Mouse (Mus musculus): ENCODE data around the gene Gpr89. TPM values are rescaled to one million over a fixed set of nuclear protein-coding genes. Genes with fewer than 3 reads are reported as not detected.

Gpr89 gene
- 10 to 100 TPM in 1 of 2 experiments, 1 to 10 TPM in 1; 9.1 to 11.7 TPM for polyA plus RNA-seq (2012; fragmentation: generic; extraction: Trizol)

DNA sequence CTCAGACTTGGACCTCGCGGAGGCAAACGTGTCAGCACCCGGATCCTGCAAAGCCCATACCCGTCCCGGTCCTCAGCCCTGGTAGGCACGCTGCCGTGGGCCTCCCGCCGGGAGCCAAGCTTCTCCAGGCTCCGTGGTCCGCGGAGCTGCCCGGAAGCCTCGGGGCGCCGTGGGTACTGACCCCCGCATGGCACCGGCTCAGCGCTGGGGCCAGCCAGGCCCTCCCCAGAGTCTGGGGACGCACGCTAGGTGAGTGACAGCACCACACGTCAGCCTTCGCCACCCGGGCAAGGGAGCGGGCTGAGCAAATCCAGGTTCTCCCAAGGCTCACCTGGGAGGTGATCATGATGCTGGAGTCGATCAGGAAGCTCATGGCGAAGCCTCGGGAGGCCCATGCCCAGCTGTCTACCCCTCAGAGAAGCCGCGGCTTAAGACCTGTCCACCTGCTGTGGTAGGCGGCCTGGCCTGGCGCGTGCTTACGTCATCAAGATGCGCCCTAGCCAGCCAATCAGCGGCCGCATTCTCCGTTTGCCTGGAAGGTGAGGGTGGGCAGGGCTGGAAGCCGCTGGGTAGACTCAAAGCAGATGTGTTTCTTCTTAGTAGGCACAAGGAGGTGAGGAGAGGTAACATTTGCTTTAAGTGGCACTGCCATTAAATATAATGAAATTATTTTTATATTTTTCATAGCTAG lies at the start of gene Gpr89:
Gene Gpr89, minus strand, starts transcription at position 496 of the 691 bp plus-strand sequence.

DNA sequence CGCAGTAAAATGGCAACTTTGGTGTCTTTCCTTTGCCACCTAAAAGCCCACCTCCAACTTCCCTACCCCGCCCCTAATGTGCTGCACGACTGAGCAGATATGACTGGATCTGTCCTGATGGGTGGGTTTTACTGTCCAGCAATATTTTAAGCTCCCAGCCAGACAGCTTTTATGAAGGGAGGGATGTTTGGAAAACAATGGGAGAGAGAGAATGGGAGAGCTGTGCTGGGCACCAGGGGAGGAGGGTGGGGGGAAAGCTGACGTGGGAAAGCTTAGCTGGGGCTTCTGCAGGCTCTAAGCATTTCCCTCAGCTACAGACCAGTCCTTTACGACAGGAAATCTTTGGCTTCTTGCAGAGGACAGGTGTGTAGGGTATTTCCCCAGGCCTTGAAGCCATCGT lies 20.8 kb upstream of the Gpr89 start, which contains the start of gene Gja8:
Gene Gja8, minus strand, starts transcription at position 101 of the 400 bp plus-strand sequence.

DNA sequence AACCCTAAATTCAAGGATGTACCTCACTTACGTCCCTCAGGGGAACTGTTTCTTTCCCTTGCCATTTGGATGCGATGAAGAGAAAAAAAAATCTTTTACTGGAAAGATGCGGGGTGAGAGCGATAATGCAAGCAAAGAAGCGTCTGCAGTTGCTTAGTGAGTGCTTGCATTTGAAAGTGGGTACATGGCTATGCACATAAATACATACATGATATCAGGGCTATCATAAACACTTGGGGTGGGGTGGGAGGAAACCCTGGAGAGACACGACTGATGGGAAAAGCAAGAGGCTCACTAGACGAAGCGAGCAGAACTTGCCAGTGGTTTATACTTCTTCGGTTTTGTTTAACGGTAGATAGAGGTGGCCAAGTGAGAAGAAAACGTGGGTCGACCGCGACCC lies 753 bp downstream of the Gpr89 start, which contains the start of gene Gja5:
Gene Gja5, plus strand, starts transcription at position 301 of the 400 bp plus-strand sequence.

DNA sequence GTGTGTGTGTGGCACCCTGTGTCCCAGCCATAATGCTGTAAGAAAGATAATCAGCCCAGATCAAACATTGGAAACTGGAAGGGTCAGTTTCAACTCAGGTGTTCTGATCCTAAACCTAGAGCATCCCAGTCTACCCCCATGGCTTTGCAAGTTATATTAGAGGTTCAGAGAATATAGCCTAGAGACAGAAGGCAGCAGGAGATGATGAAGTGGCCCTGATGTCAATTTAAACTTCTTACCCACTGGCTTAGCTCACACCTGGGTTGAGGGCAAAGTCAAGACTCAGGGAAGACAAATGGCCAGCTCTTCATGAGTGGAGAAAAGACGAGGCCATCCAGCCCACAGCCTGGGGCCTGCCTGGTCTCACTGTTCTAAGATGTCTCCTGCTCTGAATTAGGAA lies 76.2 kb downstream of the Gpr89 start, which contains the start of the genes Pdzk1 and Cd160:
Gene Pdzk1, plus strand, starts transcription at position 301 of the 400 bp plus-strand sequence.
Gene Cd160, minus strand, starts transcription at position 368 of the 400 bp plus-strand sequence.

Other genes starting within 250 kb of the Gpr89 start
- under 1 TPM; 0.02 to 0.08 TPM for gene Ankrd35, start 235.2 kb downstream of the Gpr89 start, polyA plus RNA-seq (2012; fragmentation: generic; extraction: Trizol)
- gene Pias3, start 209.0 kb downstream of the Gpr89 start, polyA plus RNA-seq (2012; fragmentation: generic; extraction: Trizol): 10 to 100 TPM; 13.6 to 29.1 TPM
- gene Nudt17, start 196.8 kb downstream of the Gpr89 start, polyA plus RNA-seq (2012; fragmentation: generic; extraction: Trizol): 1 to 10 TPM; 2.5 to 3.8 TPM
- 10 to 100 TPM; 22.2 to 31.1 TPM for gene Polr3c, start 177.7 kb downstream of the Gpr89 start, polyA plus RNA-seq (2012; fragmentation: generic; extraction: Trizol)
- 1 to 10 TPM; 1.4 to 8.0 TPM for gene Rnf115, start 177.7 kb downstream of the Gpr89 start, polyA plus RNA-seq (2012; fragmentation: generic; extraction: Trizol)
- gene Pdzk1, start 76.1 kb downstream of the Gpr89 start, polyA plus RNA-seq (2012; fragmentation: generic; extraction: Trizol): not detected
- under 1 TPM in 1 of 2 experiments, not detected in 1; 0.08 TPM for gene Cd160, start 76.0 kb downstream of the Gpr89 start, polyA plus RNA-seq (2012; fragmentation: generic; extraction: Trizol)
- gene Gja5, start 653 bp downstream of the Gpr89 start, polyA plus RNA-seq (2012; fragmentation: generic; extraction: Trizol): under 1 TPM in 1 of 2 experiments, not detected in 1; 0.06 TPM
- not detected for gene Gja8, start 20.7 kb upstream of the Gpr89 start, polyA plus RNA-seq (2012; fragmentation: generic; extraction: Trizol)

All from C3H10T1/2 (cell line).